Mouse (Mus musculus): Measurements from ENCODE around the gene Glod4.

GRCm38 (mm10) chr11:76120407-76120901 lies 123.1 kb downstream of the Glod4 start:
- TF ChIP-seq MAX (IDR thresholded peaks at IDR 0.05; ENCODE audit: low read depth) (no peak), SRF (IDR thresholded peaks at IDR 0.05; ENCODE audit: control insufficient read depth, insufficient read length, low read depth) (no peak), E2F4 (IDR thresholded peaks at IDR 0.05; ENCODE audit: insufficient read depth) (no peak)

Data from myocyte (in vitro differentiated cells).